In genomic region chr2:103682927-103683442, GRCm38 (mm10) we compare ENCODE assay signal across 10 mouse cellular contexts.
DNase-seq lines count a peak whose midpoint lies in the region; ATAC-seq and TF ChIP-seq lines count a peak whose summit lies in the region.
"Had no signal": no experiment of that assay in that cellular context is flagged by ENCODE, and none has a peak within 500 bp of the region (broad histone marks: within the 10 kb centered on the region; RNA-seq: fewer than 3 reads in every experiment).

No protein-coding gene starts in this region.

- no peak for TF ChIP-seq EP300 in stomach, postnatal 0 days (optimal IDR thresholded peaks at IDR 0.05)

- 82% methylated on average over 9 of the region's 9 CpGs for WGBS in forebrain, embryonic 11.5 days
- WGBS in stomach, postnatal 0 days, result 86% methylated on average over 9 of the region's 9 CpGs

- H3K9ac ChIP-seq in forebrain, embryonic 11.5 days (ENCODE audit: low read length), result no peak overlapping the region
- no peak overlapping the region for H3K9ac ChIP-seq in stomach, postnatal 0 days (ENCODE audit: low read length)
- H3K9ac ChIP-seq: liver, embryonic 14.5 days had no signal

- no peak overlapping the region for H3K27ac ChIP-seq in forebrain, embryonic 11.5 days (ENCODE audit: low read depth, low read length)
- no peak overlapping the region for H3K27ac ChIP-seq in stomach, postnatal 0 days (replicated peaks)
- H3K27ac ChIP-seq: liver, embryonic 14.5 days had no signal

- no peaks in the 10 kb centered on the region for H3K27me3 ChIP-seq in forebrain, embryonic 11.5 days (ENCODE audit: control insufficient read depth, insufficient read depth, low read length)
- H3K27me3 ChIP-seq in stomach, postnatal 0 days (ENCODE audit: control insufficient read depth, insufficient read depth, low read length), result no peaks in the 10 kb centered on the region

- no peak overlapping the region for H3K4me3 ChIP-seq in forebrain, embryonic 11.5 days (ENCODE audit: low read depth, low read length)
- no peak overlapping the region for H3K4me3 ChIP-seq in stomach, postnatal 0 days (ENCODE audit: low read depth, low read length)

- TF ChIP-seq CTCF in stomach, postnatal 0 days (IDR thresholded peaks at IDR 0.05; ENCODE audit: low read depth), result no peak

- 0 out of 2 replicates have a peak, but pooled peaks have one; percentile 42 for ATAC-seq in forebrain, embryonic 11.5 days (replicated peaks; ENCODE audit: low FRiP score)
- ATAC-seq in erythroblast, adult 5-6 weeks (replicated peaks; ENCODE audit: low FRiP score, poor library complexity, severe bottlenecking), result no peak
- no peak for ATAC-seq in stomach, postnatal 0 days (ENCODE audit: low FRiP score, low TSS enrichment)

- H3K36me3 ChIP-seq in forebrain, embryonic 11.5 days (ENCODE audit: control insufficient read depth, insufficient read depth, low read length), result no peaks in the 10 kb centered on the region
- H3K36me3 ChIP-seq in stomach, postnatal 0 days (ENCODE audit: control insufficient read depth, insufficient read depth, low read length), result no peaks in the 10 kb centered on the region

- H3K9me3 ChIP-seq in forebrain, embryonic 11.5 days (ENCODE audit: control insufficient read depth, low read length), result no peaks in the 10 kb centered on the region
- H3K9me3 ChIP-seq in stomach, postnatal 0 days (ENCODE audit: control insufficient read depth, low read length), result no peaks in the 10 kb centered on the region

- peak; percentile 26 to 55 for DNase-seq in heart, adult 9 months (ENCODE audit: low spot score in 2 of 2)
- no peak for DNase-seq in heart, postnatal 4 days
- peak; percentile 71 for DNase-seq in A20 (ENCODE audit: low read depth, low spot score)
- DNase-seq in forebrain, embryonic 11.5 days (ENCODE audit: low spot score), result no peak
- DNase-seq in lung, postnatal 25 days (ENCODE audit: low spot score), result peak; percentile 28
- no peak for DNase-seq in urinary bladder, postnatal 14 days (ENCODE audit: low spot score)
- DNase-seq in stomach, postnatal 0 days (ENCODE audit: low spot score), result no peak
- DNase-seq: cerebellum, adult 8-10 months had no signal

- H3K4me1 ChIP-seq in forebrain, embryonic 11.5 days (replicated peaks; ENCODE audit: control insufficient read depth, insufficient read depth, low read length), result 0 out of 2 replicates have a peak, but pooled peaks cover 2% of the 10 kb centered on the region
- H3K4me1 ChIP-seq in stomach, postnatal 0 days (replicated peaks; ENCODE audit: control insufficient read depth, insufficient read depth), result 0 out of 2 replicates have a peak, but pooled peaks cover 5% of the 10 kb centered on the region

- no peak overlapping the region for H3K4me2 ChIP-seq in forebrain, embryonic 11.5 days (ENCODE audit: low read depth, low read length, severe bottlenecking)
- H3K4me2 ChIP-seq in stomach, postnatal 0 days (replicated peaks; ENCODE audit: low read depth), result no peak overlapping the region

Comparison
In these comparisons a context has a peak if more than half of its experiments do, and no peak if none do; other contexts are left out.
1. DNase-seq: peak in heart, adult 9 months (2 of 2), A20 (single experiment) and lung, postnatal 25 days (single experiment); none in heart, postnatal 4 days (single experiment), forebrain, embryonic 11.5 days (single experiment), urinary bladder, postnatal 14 days (single experiment) and stomach, postnatal 0 days (single experiment).